Mouse (Mus musculus) gastrocnemius, postnatal 14 days (tissue): ENCODE data around the gene Fnbp1l. TPM values are rescaled to one million over a fixed set of nuclear protein-coding genes. Genes with fewer than 3 reads are reported as not detected.

ENCODE experiments used
- DNase-seq: peaks from one replicate; pipeline ENCODE4 v3.0.0; 2021; ENCODE audit warnings: mixed read lengths
- intact Hi-C: fragments of 180-260 bp; cut with DNase I; formaldehyde crosslinking; loops from one replicate; pipeline ENCODE4 v1.15.1; 2025; ENCODE audit warnings: low total_unique reads
- microRNA-seq, 2 experiments: library from miRNA; unstranded; fragments of <30 nt; microRNA quantifications; one replicate each; pipeline ENCODE4 v1.2.0; 2021
- total RNA-seq, 2 experiments: library from RNA; stranded (reverse); gene quantifications; 2 replicates each; pipeline ENCODE4 v1.2.3; 2021

Gene Fnbp1l
- total RNA-seq, 2 experiments from 2014 or later = 11.3 to 11.8 TPM

- DNase-seq = no peak
- intact Hi-C loops = loop anchor here (10.0 kb wide), 1 partner anchor 105 kb away; the partner anchor contains the start of gene Fnbp1l
These were observed 109.2 kb downstream of the Fnbp1l start for GRCm38 (mm10) chr3:122510240-122510750.

DNA sequence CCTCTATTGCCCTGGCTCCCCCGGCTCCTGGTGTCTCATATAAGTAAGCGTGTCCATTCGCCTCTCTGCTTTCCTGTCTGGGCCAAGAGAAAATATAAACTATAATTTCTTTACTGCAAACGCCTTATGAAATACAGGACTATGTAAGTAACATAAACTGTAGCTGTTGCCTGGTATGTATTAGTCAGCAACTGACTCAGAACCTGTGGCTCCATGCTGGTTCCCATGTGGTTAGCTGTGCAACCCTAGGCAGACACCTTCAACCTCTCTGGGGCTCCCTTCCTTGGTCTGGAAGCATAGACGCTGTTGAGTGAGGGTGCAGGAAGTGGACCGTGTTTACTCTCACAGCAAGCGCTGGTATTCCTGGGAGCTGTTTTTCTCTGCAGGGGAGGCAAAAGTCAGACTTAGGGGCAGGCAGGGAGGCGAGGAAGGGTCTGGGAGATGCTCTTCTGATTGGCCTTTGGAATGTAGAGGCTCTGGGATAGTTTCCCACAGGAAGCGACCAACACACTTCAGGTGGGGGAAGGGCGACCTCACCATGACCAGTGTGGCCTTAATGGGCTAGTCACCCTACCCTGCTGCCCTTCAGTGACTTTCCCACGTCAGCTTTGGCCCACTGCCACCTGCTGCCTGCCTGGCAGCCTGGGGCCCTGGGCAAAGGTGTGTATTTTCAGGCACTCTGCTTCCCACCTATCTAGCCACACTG, 109.8 kb downstream of the Fnbp1l start:
- intact Hi-C loops = loop anchor here (10.0 kb wide), 1 partner anchor 105 kb away; the partner anchor contains the start of gene Fnbp1l
- peak; percentile 39 for DNase-seq

GRCm38 (mm10) chr3:122509084-122509483, 110.4 kb downstream of the Fnbp1l start:
- intact Hi-C loops = no loop called here
- DNase-seq = peak; percentile 77

GRCm38 (mm10) chr3:122507826-122508225, 111.7 kb downstream of the Fnbp1l start:
- intact Hi-C loops = no loop called here
- no peak for DNase-seq

DNA sequence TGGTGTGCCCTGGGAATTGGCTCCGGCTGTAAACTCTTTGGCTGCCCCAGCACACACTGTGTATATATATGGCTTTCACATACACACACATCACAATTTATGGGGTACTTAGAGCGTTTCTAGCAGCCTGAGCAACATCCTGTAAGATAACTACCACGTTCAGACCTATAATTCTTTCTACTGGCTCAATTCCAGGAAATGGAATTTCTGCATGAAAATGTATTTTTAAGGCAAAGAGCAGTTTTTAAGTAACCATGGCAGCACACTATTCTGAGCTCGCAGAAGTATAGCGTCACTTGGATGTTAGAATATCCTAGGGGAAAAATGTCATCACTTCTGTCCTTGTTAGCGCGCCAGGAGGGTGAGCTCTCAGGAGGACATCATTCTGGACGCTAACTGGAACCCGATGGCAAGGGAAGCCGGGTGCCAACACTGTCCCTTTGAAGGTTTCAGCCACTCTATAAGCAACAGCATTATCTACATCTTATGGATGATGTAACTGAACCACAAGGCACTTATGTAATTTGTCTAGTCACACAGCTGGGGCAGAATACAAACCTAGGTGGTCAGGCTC, 113.1 kb downstream of the Fnbp1l start:
- intact Hi-C loops = no loop called here

GRCm38 (mm10) chr3:122500929-122501328, 118.6 kb downstream of the Fnbp1l start:
- intact Hi-C loops = no loop called here
- no peak for DNase-seq

More for the DNA sequence above, 113.1 kb downstream of the Fnbp1l start:
- no peak for DNase-seq

- no peak for DNase-seq
- intact Hi-C loops = no loop called here
These were observed 119.9 kb downstream of the Fnbp1l start for GRCm38 (mm10) chr3:122499647-122500046.

DNA sequence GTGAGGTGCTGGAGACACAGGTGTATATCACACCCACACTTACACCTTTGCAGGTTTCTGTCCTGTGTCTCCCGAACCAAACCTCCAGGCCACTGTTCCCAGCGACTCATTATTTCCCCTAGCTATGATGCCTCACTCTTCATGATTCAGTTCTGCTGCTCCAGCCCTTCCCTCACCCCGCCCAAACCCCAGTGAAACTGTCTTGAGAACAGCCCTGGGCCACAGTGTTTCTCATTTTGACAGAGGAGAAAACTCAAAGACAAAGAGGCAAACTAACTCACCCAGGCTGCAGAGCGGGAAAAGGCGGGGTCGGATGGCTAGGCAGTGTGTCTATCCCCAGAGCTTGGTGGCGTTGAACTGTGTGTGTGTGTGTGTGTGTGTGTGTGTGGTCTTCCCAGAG, 121.0 kb downstream of the Fnbp1l start:
- intact Hi-C loops = no loop called here
- no peak for DNase-seq

GRCm38 (mm10) chr3:122497871-122498270, 121.6 kb downstream of the Fnbp1l start:
- no peak for DNase-seq
- intact Hi-C loops = no loop called here

- intact Hi-C loops = no loop called here
- DNase-seq = no peak
These were observed 124.8 kb downstream of the Fnbp1l start for GRCm38 (mm10) chr3:122494764-122495163.

- DNase-seq = no peak
- intact Hi-C loops = no loop called here
These were observed 126.5 kb downstream of the Fnbp1l start for GRCm38 (mm10) chr3:122492872-122493615.

- intact Hi-C loops = no loop called here
- DNase-seq = no peak
These were observed 127.5 kb downstream of the Fnbp1l start for GRCm38 (mm10) chr3:122492006-122492405.

DNA sequence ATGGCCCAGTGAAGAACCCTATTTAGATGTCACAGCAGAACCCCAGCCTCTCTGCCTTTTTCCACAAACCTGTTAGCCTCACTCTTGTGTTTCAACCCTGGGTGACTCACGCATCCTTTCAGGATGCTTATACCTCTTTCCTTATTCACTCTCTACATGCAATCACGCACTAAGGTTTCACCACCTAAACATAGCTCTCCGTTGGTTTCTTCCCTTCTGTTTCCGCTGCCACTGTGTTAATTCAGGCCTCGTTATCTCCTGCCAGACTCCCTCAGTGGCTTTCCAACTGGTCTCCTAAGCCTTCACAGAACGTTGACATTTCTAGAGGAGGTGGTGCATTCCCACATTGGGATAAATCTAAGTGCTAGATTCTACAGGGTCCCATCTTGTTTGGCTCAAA, 128.9 kb downstream of the Fnbp1l start:
- DNase-seq = no peak

More for the DNA sequence above, 128.9 kb downstream of the Fnbp1l start:
- intact Hi-C loops = no loop called here

Small RNA genes lying within 50 kb of the gene (microRNA-seq; reads per million reads assigned to microRNA genes)
- 0 reads per million in 2 experiments for gene Mir7657

Other genes starting within 250 kb of the Fnbp1l start
- 1 to 10 TPM; 6.1 to 8.3 TPM for gene Pde5a, start 109.2 kb upstream of the Fnbp1l start, total RNA-seq